Mouse (Mus musculus): ENCODE data around the gene RPS10-NUDT3. TPM values are rescaled to one million over a fixed set of nuclear protein-coding genes. Genes with fewer than 3 reads are reported as not detected.

Gene RPS10-NUDT3
- polyA plus RNA-seq, 1 experiment: not detected

DNA sequence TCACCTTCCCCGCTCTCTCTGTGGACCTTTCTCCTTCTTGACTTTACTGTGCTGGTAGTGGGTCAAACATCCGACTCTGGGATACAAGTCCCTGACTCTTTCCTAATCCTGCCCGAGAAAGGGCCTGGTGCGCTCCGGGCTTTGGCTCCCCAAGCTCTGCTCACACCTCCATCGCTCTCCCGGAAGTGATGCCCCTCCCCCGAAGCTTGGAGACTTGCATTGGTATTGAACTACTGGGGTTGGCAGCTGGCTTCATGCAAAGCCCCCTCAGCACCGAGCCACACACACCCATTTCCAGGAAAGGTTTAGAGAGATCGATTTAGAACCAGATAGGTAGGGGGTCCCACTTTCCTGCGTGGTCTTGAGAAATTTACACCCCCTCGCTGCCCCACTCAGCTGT lies 89.0 kb downstream of the RPS10-NUDT3 start:
- 77% methylated on average over 12 of the region's 12 CpGs for WGBS
- TF ChIP-seq CTCF (IDR thresholded peaks at IDR 0.05; ENCODE audit: extremely low read depth, insufficient read depth, insufficient read length, insufficient replicate concordance) (no peak), POLR2A (IDR thresholded peaks at IDR 0.05; ENCODE audit: low read depth, low read length) (no peak)
- no peak overlapping the region for H3K27ac ChIP-seq (ENCODE audit: insufficient read depth, low read length)
- H3K27me3 ChIP-seq (ENCODE audit: control insufficient read depth, insufficient read depth, low read length): no peaks in the 10 kb centered on the region
- H3K4me3 ChIP-seq (ENCODE audit: extremely low read depth, insufficient read depth, insufficient read length): no peak overlapping the region
- no peak for DNase-seq (ENCODE audit: low read depth in 1 of 2, low spot score in 2 of 2)
- no peaks in the 10 kb centered on the region for H3K36me3 ChIP-seq (ENCODE audit: control insufficient read depth, insufficient read depth, low read length)
- no peaks in the 10 kb centered on the region for H3K4me1 ChIP-seq (ENCODE audit: control insufficient read depth, insufficient read depth, insufficient read length)

DNA sequence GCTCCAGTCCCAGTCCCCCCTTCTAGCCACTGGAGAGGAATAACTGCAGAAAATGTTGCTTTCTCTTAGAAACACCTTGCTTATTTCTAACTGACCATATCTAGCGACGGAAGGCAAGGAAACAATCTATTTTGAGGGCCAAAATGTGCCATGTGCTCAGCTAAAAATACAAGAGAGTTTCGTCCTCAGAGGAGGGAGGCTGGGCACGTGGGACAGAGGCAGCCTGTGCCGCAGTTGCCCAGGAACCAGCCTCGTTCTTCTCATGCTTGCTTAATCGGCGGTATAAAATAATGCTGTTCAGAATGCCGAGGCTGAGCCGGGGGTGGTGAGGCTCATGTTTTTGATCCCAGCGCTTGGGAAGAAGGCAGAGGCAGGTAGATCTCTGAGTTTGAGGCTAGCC lies 90.5 kb downstream of the RPS10-NUDT3 start:
- WGBS: 88% methylated on average over 11 of the region's 11 CpGs
- no peak overlapping the region for H3K4me3 ChIP-seq (ENCODE audit: extremely low read depth, insufficient read depth, insufficient read length)

GRCm38 (mm10) chr17:27541984-27542383 lies 93.0 kb downstream of the RPS10-NUDT3 start:
- Histone ChIP-seq H3K27me3 (ENCODE audit: control insufficient read depth, insufficient read depth, low read length) (no peaks in the 10 kb centered on the region), H3K4me1 (ENCODE audit: control insufficient read depth, insufficient read depth, insufficient read length) (no peaks in the 10 kb centered on the region), H3K4me3 (ENCODE audit: extremely low read depth, insufficient read depth, insufficient read length) (no peak overlapping the region), H3K27ac (ENCODE audit: insufficient read depth, low read length) (no peak overlapping the region), H3K36me3 (ENCODE audit: control insufficient read depth, insufficient read depth, low read length) (no peaks in the 10 kb centered on the region)
- 94% methylated on average over 3 of the region's 3 CpGs for WGBS
- no peak for DNase-seq (ENCODE audit: low read depth in 1 of 2, low spot score in 2 of 2)
- TF ChIP-seq POLR2A (IDR thresholded peaks at IDR 0.05; ENCODE audit: low read depth, low read length) (no peak), CTCF (IDR thresholded peaks at IDR 0.05; ENCODE audit: extremely low read depth, insufficient read depth, insufficient read length, insufficient replicate concordance) (no peak)

More for the DNA sequence above, 90.5 kb downstream of the RPS10-NUDT3 start:
- DNase-seq (ENCODE audit: low read depth in 1 of 2, low spot score in 2 of 2): no peak
- no peaks in the 10 kb centered on the region for H3K27me3 ChIP-seq (ENCODE audit: control insufficient read depth, insufficient read depth, low read length)
- no peaks in the 10 kb centered on the region for H3K36me3 ChIP-seq (ENCODE audit: control insufficient read depth, insufficient read depth, low read length)
- no peak for TF ChIP-seq CTCF (IDR thresholded peaks at IDR 0.05; ENCODE audit: extremely low read depth, insufficient read depth, insufficient read length, insufficient replicate concordance)
- no peak for TF ChIP-seq POLR2A (IDR thresholded peaks at IDR 0.05; ENCODE audit: low read depth, low read length)
- no peak overlapping the region for H3K27ac ChIP-seq (ENCODE audit: insufficient read depth, low read length)
- H3K4me1 ChIP-seq (ENCODE audit: control insufficient read depth, insufficient read depth, insufficient read length): no peaks in the 10 kb centered on the region

- no peaks in the 10 kb centered on the region for H3K27me3 ChIP-seq (ENCODE audit: control insufficient read depth, insufficient read depth, low read length)
- H3K27ac ChIP-seq (ENCODE audit: insufficient read depth, low read length): no peak overlapping the region
- WGBS: 89% methylated on average over 2 of the region's 2 CpGs
- TF ChIP-seq CTCF (IDR thresholded peaks at IDR 0.05; ENCODE audit: extremely low read depth, insufficient read depth, insufficient read length, insufficient replicate concordance) (no peak), POLR2A (IDR thresholded peaks at IDR 0.05; ENCODE audit: low read depth, low read length) (no peak)
- H3K36me3 ChIP-seq (ENCODE audit: control insufficient read depth, insufficient read depth, low read length): no peaks in the 10 kb centered on the region
- no peak overlapping the region for H3K4me3 ChIP-seq (ENCODE audit: extremely low read depth, insufficient read depth, insufficient read length)
- H3K4me1 ChIP-seq (ENCODE audit: control insufficient read depth, insufficient read depth, insufficient read length): no peaks in the 10 kb centered on the region
- DNase-seq (ENCODE audit: low read depth in 1 of 2, low spot score in 2 of 2): no peak
Observed at GRCm38 (mm10) chr17:27541261-27541660, 93.8 kb downstream of the RPS10-NUDT3 start.

- WGBS: 6% methylated on average over 10 of the region's 10 CpGs
Observed at GRCm38 (mm10) chr17:27534718-27535117, 100.3 kb downstream of the RPS10-NUDT3 start.

DNA sequence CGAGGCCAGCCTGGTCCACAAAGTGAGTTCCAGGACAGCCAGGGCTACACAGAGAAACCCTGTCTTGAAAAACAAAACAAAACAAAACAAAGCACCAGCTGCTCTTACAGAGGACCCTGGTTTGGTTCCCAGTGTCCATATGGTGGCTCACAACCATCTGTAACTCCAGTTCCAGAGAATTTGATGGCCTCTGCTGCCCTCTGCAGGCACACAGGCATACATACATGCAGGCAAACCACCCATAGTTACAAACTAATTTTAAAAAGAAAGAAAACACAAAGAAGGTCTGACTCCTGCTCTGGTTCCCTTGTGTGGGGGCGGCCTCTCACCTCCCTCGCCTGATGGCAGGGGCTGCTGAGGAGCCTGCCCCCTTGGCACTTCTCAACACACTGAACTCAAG lies 101.7 kb downstream of the RPS10-NUDT3 start:
- no peaks in the 10 kb centered on the region for H3K27me3 ChIP-seq (ENCODE audit: control insufficient read depth, insufficient read depth, low read length)
- no peaks in the 10 kb centered on the region for H3K36me3 ChIP-seq (ENCODE audit: control insufficient read depth, insufficient read depth, low read length)
- TF ChIP-seq CTCF (IDR thresholded peaks at IDR 0.05; ENCODE audit: extremely low read depth, insufficient read depth, insufficient read length, insufficient replicate concordance) (no peak), POLR2A (IDR thresholded peaks at IDR 0.05; ENCODE audit: low read depth, low read length) (no peak)
- DNase-seq (ENCODE audit: low read depth in 1 of 2, low spot score in 2 of 2): no peak
- H3K27ac ChIP-seq (ENCODE audit: insufficient read depth, low read length): no peak overlapping the region
- H3K4me3 ChIP-seq (ENCODE audit: extremely low read depth, insufficient read depth, insufficient read length): no peak overlapping the region
- WGBS: 89% methylated on average over 3 of the region's 3 CpGs
- H3K4me1 ChIP-seq (ENCODE audit: control insufficient read depth, insufficient read depth, insufficient read length): no peaks in the 10 kb centered on the region

More at GRCm38 (mm10) chr17:27534718-27535117, 100.3 kb downstream of the RPS10-NUDT3 start:
- Histone ChIP-seq H3K4me3 (ENCODE audit: extremely low read depth, insufficient read depth, insufficient read length) (no peak overlapping the region), H3K4me1 (ENCODE audit: control insufficient read depth, insufficient read depth, insufficient read length) (no peaks in the 10 kb centered on the region), H3K36me3 (ENCODE audit: control insufficient read depth, insufficient read depth, low read length) (no peaks in the 10 kb centered on the region), H3K27me3 (ENCODE audit: control insufficient read depth, insufficient read depth, low read length) (no peaks in the 10 kb centered on the region), H3K27ac (ENCODE audit: insufficient read depth, low read length) (no peak overlapping the region)
- TF ChIP-seq CTCF (IDR thresholded peaks at IDR 0.05; ENCODE audit: extremely low read depth, insufficient read depth, insufficient read length, insufficient replicate concordance) (peak; percentile 100), POLR2A (IDR thresholded peaks at IDR 0.05; ENCODE audit: low read depth, low read length) (no peak)
- DNase-seq (ENCODE audit: low read depth in 1 of 2, low spot score in 2 of 2): peak; percentile 67 to 86

GRCm38 (mm10) chr17:27532095-27532494 lies 102.9 kb downstream of the RPS10-NUDT3 start:
- TF ChIP-seq CTCF (IDR thresholded peaks at IDR 0.05; ENCODE audit: extremely low read depth, insufficient read depth, insufficient read length, insufficient replicate concordance): no peak
- TF ChIP-seq POLR2A (IDR thresholded peaks at IDR 0.05; ENCODE audit: low read depth, low read length): no peak
- H3K4me1 ChIP-seq (ENCODE audit: control insufficient read depth, insufficient read depth, insufficient read length): peaks cover 3% of the 10 kb centered on the region; the same call in 1 of the 2 replicates
- H3K27me3 ChIP-seq (ENCODE audit: control insufficient read depth, insufficient read depth, low read length): no peaks in the 10 kb centered on the region
- H3K4me3 ChIP-seq (ENCODE audit: extremely low read depth, insufficient read depth, insufficient read length): no peak overlapping the region
- H3K27ac ChIP-seq (ENCODE audit: insufficient read depth, low read length): no peak overlapping the region
- WGBS: 66% methylated on average over 8 of the region's 8 CpGs
- no peak for DNase-seq (ENCODE audit: low read depth in 1 of 2, low spot score in 2 of 2)
- H3K36me3 ChIP-seq (ENCODE audit: control insufficient read depth, insufficient read depth, low read length): no peaks in the 10 kb centered on the region

Other genes with a start within 250 kb of the RPS10-NUDT3 start
- gene Grm4, start 113.8 kb downstream of the RPS10-NUDT3 start, polyA plus RNA-seq (2012; rRNA removed): 0.06 and 0.11 TPM in 2 replicates
- gene Hmga1, start 78.7 kb downstream of the RPS10-NUDT3 start, polyA plus RNA-seq (2012; rRNA removed): 78.5 and 124 TPM in 2 replicates
- gene AI413582, start 69.5 kb downstream of the RPS10-NUDT3 start, polyA plus RNA-seq (2012; rRNA removed): 72.6 and 89.9 TPM in 2 replicates
- gene Nudt3, start 11.7 kb downstream of the RPS10-NUDT3 start, polyA plus RNA-seq (2012; rRNA removed): 43.2 and 55.6 TPM in 2 replicates
- 1,319 and 1,587 TPM in 2 replicates for gene Rps10, start 1.4 kb upstream of the RPS10-NUDT3 start, polyA plus RNA-seq (2012; rRNA removed)
- gene Pacsin1, start 20.3 kb upstream of the RPS10-NUDT3 start, polyA plus RNA-seq (2012; rRNA removed): 10.3 and 15.7 TPM in 2 replicates
- 0.94 and 1.2 TPM in 2 replicates for gene Spdef, start 93.7 kb upstream of the RPS10-NUDT3 start, polyA plus RNA-seq (2012; rRNA removed)
- gene D17Wsu92e, start 185.4 kb upstream of the RPS10-NUDT3 start, polyA plus RNA-seq (2012; rRNA removed): 63.8 and 64.6 TPM in 2 replicates
- gene Snrpc, start 202.9 kb upstream of the RPS10-NUDT3 start, polyA plus RNA-seq (2012; rRNA removed): 63.5 and 104 TPM in 2 replicates
- gene Uhrf1bp1, start 221.2 kb upstream of the RPS10-NUDT3 start, polyA plus RNA-seq (2012; rRNA removed): 2.5 and 3.4 TPM in 2 replicates

All from spleen, adult 2 months (tissue).